Mouse (Mus musculus): ENCODE data around the gene Exoc4. TPM values are rescaled to one million over a fixed set of nuclear protein-coding genes. Genes with fewer than 3 reads are reported as not detected.

The Exoc4 gene
- total and polyA plus RNA-seq, 3 experiments: 31.2 to 46.4 (median 41.9) TPM

GRCm38 (mm10) chr6:33608469-33608868 is 359.6 kb downstream of the Exoc4 start:
- TF ChIP-seq EP300 (IDR thresholded peaks at IDR 0.05; ENCODE audit: low read length) (no peak), SMC3 (IDR thresholded peaks at IDR 0.05; ENCODE audit: low read depth, low read length) (no peak), ZKSCAN1 (IDR thresholded peaks at IDR 0.05; ENCODE audit: borderline replicate concordance, low read depth, low read length) (no peak), TBP (conservative IDR thresholded peaks at IDR 0.05; ENCODE audit: low read depth, low read length) (no peak), USF2 (conservative IDR thresholded peaks at IDR 0.05; ENCODE audit: low read depth, low read length) (no peak), POLR2A (IDR thresholded peaks at IDR 0.05; ENCODE audit: low read depth, low read length) (no peak), E2F4 (IDR thresholded peaks at IDR 0.05; ENCODE audit: insufficient replicate concordance, low read depth, low read length) (no peak)
- in situ Hi-C loops (cut with MboI; ENCODE audit: low pct_ligation_motif_present, low pct_unique_long_range_greater_than_20kb, low sequenced_read_pairs) (no loop called here), dilution Hi-C loops (cut with MboI; ENCODE audit: extremely low pct_ligation_motif_present, extremely low pct_unique_long_range_greater_than_20kb, low sequenced_read_pairs) (no loop called here)
- Histone ChIP-seq H3K9ac (ENCODE audit: insufficient read depth, low read depth) (no peak overlapping the region), H3K27ac (ENCODE audit: insufficient read depth, low read depth) (no peak overlapping the region), H3K79me2 (replicated peaks; ENCODE audit: control insufficient read depth, extremely low read depth, insufficient read depth, poor library complexity, severe bottlenecking) (no peaks in the 10 kb centered on the region), H3K9me3 (replicated peaks; ENCODE audit: low read length) (no peaks in the 10 kb centered on the region), H3K4me3 (replicated peaks in 1 of 3; ENCODE audit: low read depth in 2 of 3, low read length in 2 of 3, poor library complexity in 1 of 3) (no peak overlapping the region), H3K4me1 (ENCODE audit: control insufficient read depth in 1 of 2, insufficient read depth in 2 of 2) (peaks cover 0 to 6% of the 10 kb centered on the region in 2 experiments; a peak in 2 of 4 replicates), H3K27me3 (replicated peaks) (no peaks in the 10 kb centered on the region), H3K36me3 (replicated peaks in 1 of 2; ENCODE audit: control insufficient read depth in 1 of 2, insufficient read depth in 1 of 2, low read length in 1 of 2) (peaks cover 0 to 2% of the 10 kb centered on the region in 2 experiments), H3K4me2 (ENCODE audit: insufficient read depth, low read depth, poor library complexity, severe bottlenecking) (no peak overlapping the region)
- no peak for DNase-seq (ENCODE audit: extremely low read depth)

GRCm38 (mm10) chr6:33613978-33614377 is 365.1 kb downstream of the Exoc4 start:
- no peaks in the 10 kb centered on the region for H3K79me2 ChIP-seq (replicated peaks; ENCODE audit: control insufficient read depth, extremely low read depth, insufficient read depth, poor library complexity, severe bottlenecking)
- dilution Hi-C loops (cut with MboI; ENCODE audit: extremely low pct_ligation_motif_present, extremely low pct_unique_long_range_greater_than_20kb, low sequenced_read_pairs): no loop called here

GRCm38 (mm10) chr6:33618590-33618989 is 369.7 kb downstream of the Exoc4 start:
- H3K36me3 ChIP-seq (replicated peaks in 1 of 2; ENCODE audit: control insufficient read depth in 1 of 2, insufficient read depth in 1 of 2, low read length in 1 of 2): no peaks in the 10 kb centered on the region
- no peak overlapping the region for H3K4me2 ChIP-seq (ENCODE audit: insufficient read depth, low read depth, poor library complexity, severe bottlenecking)
- no peaks in the 10 kb centered on the region for H3K27me3 ChIP-seq (replicated peaks)
- TF ChIP-seq TCF12 (IDR thresholded peaks at IDR 0.05; ENCODE audit: low read depth, low read length) (no peak), GABPA (IDR thresholded peaks at IDR 0.05; ENCODE audit: insufficient replicate concordance, low read depth, low read length) (no peak), MAX (IDR thresholded peaks at IDR 0.05; ENCODE audit: low read length) (no peak), HCFC1 (IDR thresholded peaks at IDR 0.05; ENCODE audit: low read depth, low read length) (no peak), NRF1 (IDR thresholded peaks at IDR 0.05; ENCODE audit: low read depth, low read length) (no peak), MYC (IDR thresholded peaks at IDR 0.05; ENCODE audit: low read depth, low read length) (no peak), JUN (IDR thresholded peaks at IDR 0.05; ENCODE audit: insufficient read depth, low read depth, low read length) (no peak), USF1 (IDR thresholded peaks at IDR 0.05; ENCODE audit: low read depth, low read length) (no peak), SIN3A (IDR thresholded peaks at IDR 0.05; ENCODE audit: low read length) (no peak), CHD2 (IDR thresholded peaks at IDR 0.05; ENCODE audit: low read length) (no peak), ZKSCAN1 (IDR thresholded peaks at IDR 0.05; ENCODE audit: borderline replicate concordance, low read depth, low read length) (no peak), SMC3 (IDR thresholded peaks at IDR 0.05; ENCODE audit: low read depth, low read length) (no peak), ZNF384 (IDR thresholded peaks at IDR 0.05; ENCODE audit: low read depth, low read length) (no peak), BHLHE40 (IDR thresholded peaks at IDR 0.05; ENCODE audit: low read depth, low read length) (no peak), RAD21 (IDR thresholded peaks at IDR 0.05; ENCODE audit: low read depth, low read length) (no peak), CHD1 (IDR thresholded peaks at IDR 0.05; ENCODE audit: low read depth, low read length) (no peak), KAT2A (IDR thresholded peaks at IDR 0.05; ENCODE audit: insufficient replicate concordance, low read length) (no peak), TBP (conservative IDR thresholded peaks at IDR 0.05; ENCODE audit: low read depth, low read length) (no peak), IRF4 (IDR thresholded peaks at IDR 0.05; ENCODE audit: low read depth, low read length) (no peak), CTCF (conservative IDR thresholded peaks at IDR 0.05 in 1 of 2, IDR thresholded peaks at IDR 0.05 in 1 of 2; ENCODE audit: low read depth in 2 of 2, low read length in 2 of 2) (no peak)
- H3K27ac ChIP-seq (ENCODE audit: insufficient read depth, low read depth): no peak overlapping the region
- peaks cover 4 to 45% of the 10 kb centered on the region in 2 experiments; a peak in 3 of 4 replicates for H3K4me1 ChIP-seq (ENCODE audit: control insufficient read depth in 1 of 2, insufficient read depth in 2 of 2)
- in situ Hi-C loops (cut with MboI; ENCODE audit: low pct_ligation_motif_present, low pct_unique_long_range_greater_than_20kb, low sequenced_read_pairs): no loop called here
- no peaks in the 10 kb centered on the region for H3K79me2 ChIP-seq (replicated peaks; ENCODE audit: control insufficient read depth, extremely low read depth, insufficient read depth, poor library complexity, severe bottlenecking)
- dilution Hi-C loops (cut with MboI; ENCODE audit: extremely low pct_ligation_motif_present, extremely low pct_unique_long_range_greater_than_20kb, low sequenced_read_pairs): no loop called here
- no peak for DNase-seq (ENCODE audit: extremely low read depth)
- H3K4me3 ChIP-seq (replicated peaks in 1 of 3; ENCODE audit: low read depth in 2 of 3, low read length in 2 of 3, poor library complexity in 1 of 3): no peak overlapping the region
- no peaks in the 10 kb centered on the region for H3K9me3 ChIP-seq (replicated peaks; ENCODE audit: low read length)
- no peak overlapping the region for H3K9ac ChIP-seq (ENCODE audit: insufficient read depth, low read depth)

More at GRCm38 (mm10) chr6:33613978-33614377, 365.1 kb downstream of the Exoc4 start:
- no peaks in the 10 kb centered on the region for H3K27me3 ChIP-seq (replicated peaks)
- H3K4me3 ChIP-seq (replicated peaks in 1 of 3; ENCODE audit: low read depth in 2 of 3, low read length in 2 of 3, poor library complexity in 1 of 3): no peak overlapping the region
- no peak overlapping the region for H3K27ac ChIP-seq (ENCODE audit: insufficient read depth, low read depth)
- DNase-seq (ENCODE audit: extremely low read depth): no peak
- H3K9ac ChIP-seq (ENCODE audit: insufficient read depth, low read depth): no peak overlapping the region
- in situ Hi-C loops (cut with MboI; ENCODE audit: low pct_ligation_motif_present, low pct_unique_long_range_greater_than_20kb, low sequenced_read_pairs): no loop called here
- no peaks in the 10 kb centered on the region for H3K9me3 ChIP-seq (replicated peaks; ENCODE audit: low read length)
- H3K36me3 ChIP-seq (replicated peaks in 1 of 2; ENCODE audit: control insufficient read depth in 1 of 2, insufficient read depth in 1 of 2, low read length in 1 of 2): no peaks in the 10 kb centered on the region
- H3K4me2 ChIP-seq (ENCODE audit: insufficient read depth, low read depth, poor library complexity, severe bottlenecking): no peak overlapping the region
- H3K4me1 ChIP-seq (ENCODE audit: control insufficient read depth in 1 of 2, insufficient read depth in 2 of 2): peaks cover 4 to 52% of the 10 kb centered on the region in 2 experiments; a peak in 3 of 4 replicates
- no peak for TF ChIP-seq CHD2 (IDR thresholded peaks at IDR 0.05; ENCODE audit: low read length)
